ENCODE assay signal across 23 mouse cellular contexts in genomic region chr6:140528414-140528813, GRCm38 (mm10).
"Had no signal": no experiment of that assay in that cellular context is flagged by ENCODE, and none has a peak within 500 bp of the region (broad histone marks: within the 10 kb centered on the region; RNA-seq: fewer than 3 reads in every experiment).

No protein-coding gene starts in this region.

- H3K4me3 ChIP-seq: gastrocnemius, adult 2 months; heart, adult 2 months; heart, embryonic 12.5 days; hindbrain, embryonic 10.5 days; hindbrain, embryonic 12.5 days; intestine, embryonic 15.5 days; limb, embryonic 13.5 days had no signal

- H3K4me2 ChIP-seq: heart, embryonic 12.5 days; hindbrain, embryonic 12.5 days; hindbrain, embryonic 14.5 days; intestine, embryonic 15.5 days; limb, embryonic 13.5 days had no signal

- ATAC-seq: forebrain, embryonic 16.5 days; hindbrain, embryonic 16.5 days; inflammation-experienced regulatory T-cells, adult 6 months; intestine, embryonic 15.5 days; intestine, postnatal 0 days had no signal

- DNase-seq: gastrocnemius, adult 2 months; gastrocnemius, postnatal 10 days; gastrocnemius, postnatal 25 days; heart, adult 2 months; heart, postnatal 10 days; heart, postnatal 4 days; kidney, adult 18-20 months; kidney, adult 8-10 months; kidney, postnatal 10 days; kidney, postnatal 36 days; layer of hippocampus, adult 9-11 months; layer of hippocampus, postnatal 36 days; left cerebral cortex, postnatal 4 days had no signal

- H3K27me3 ChIP-seq: heart, embryonic 12.5 days; hindbrain, embryonic 12.5 days; intestine, embryonic 15.5 days; limb, embryonic 13.5 days had no signal

- H3K27ac ChIP-seq: gastrocnemius, adult 2 months; heart, adult 2 months; hindbrain, embryonic 10.5 days; hindbrain, embryonic 12.5 days; hindbrain, embryonic 14.5 days; intestine, embryonic 15.5 days; limb, embryonic 13.5 days had no signal

- H3K4me1 ChIP-seq: hindbrain, embryonic 10.5 days; intestine, embryonic 15.5 days had no signal

- H3K9me3 ChIP-seq: heart, embryonic 12.5 days; hindbrain, embryonic 10.5 days; hindbrain, embryonic 12.5 days; intestine, embryonic 15.5 days; limb, embryonic 13.5 days had no signal

- H3K9ac ChIP-seq: heart, embryonic 12.5 days; hindbrain, embryonic 12.5 days; hindbrain, embryonic 14.5 days; intestine, embryonic 15.5 days; limb, embryonic 13.5 days had no signal
